Mouse (Mus musculus) liver (tissue): ENCODE measurements at regions not wholly inside any gene's neighbourhood (a gene's known extent, or its start where the extent isn't known, plus 50 kb on each side); places are given as distances from the start of the nearest gene placed in this dataset.
A peak's percentile ranks its signal among the peaks of the same experiment; 100 is the strongest.
"Not testable (repeated sequence)": the region's sequence is repeated elsewhere in the genome, so short reads cannot be mapped to it uniquely, and the experiment has no call there.

Experiments
- DNase-seq: peaks from one replicate; pipeline ENCODE4 v3.0.0-alpha.2; 2020; ENCODE audit warnings: mixed read lengths

DNA sequence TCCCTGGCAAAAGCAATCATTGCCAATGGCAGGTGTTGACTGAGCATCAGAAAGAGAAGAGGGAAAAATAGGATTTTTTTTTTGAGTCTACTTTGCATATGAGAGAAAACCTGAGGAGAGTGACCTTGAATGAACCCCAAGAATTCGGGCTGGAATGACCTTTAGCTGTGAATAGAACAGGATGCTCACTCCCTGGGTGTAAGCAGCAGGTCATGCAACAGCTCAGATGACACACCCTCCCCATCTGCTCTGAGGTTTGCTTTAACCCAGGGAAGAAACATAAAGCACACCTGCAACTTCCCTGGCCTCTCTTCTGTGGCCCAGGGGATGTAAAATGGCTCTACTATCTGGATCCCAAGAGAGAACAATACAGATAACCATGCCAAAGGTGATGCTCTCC lies 307.9 kb downstream of the Abcc12 start:
- no peak for DNase-seq

DNA sequence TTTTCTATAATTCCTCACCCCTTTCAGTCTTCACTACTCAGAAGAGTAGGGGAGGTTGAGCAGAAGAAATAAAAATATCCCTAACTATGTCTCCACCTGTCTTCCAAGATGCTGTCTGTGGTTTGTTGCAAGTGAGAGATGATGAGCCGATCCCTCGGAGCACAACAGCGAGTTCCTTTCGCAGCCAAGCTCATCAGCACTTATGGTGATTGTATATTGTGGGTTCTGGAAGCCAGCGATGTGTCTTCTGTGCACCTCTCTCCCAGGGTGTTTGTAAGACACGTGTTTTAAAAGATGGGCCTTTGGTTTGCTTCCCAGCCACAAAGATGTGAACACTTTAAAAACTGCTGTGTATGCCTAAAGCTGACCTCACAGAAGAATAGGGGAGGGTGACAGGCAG lies 309.0 kb downstream of the Abcc12 start:
- DNase-seq, result no peak

DNA sequence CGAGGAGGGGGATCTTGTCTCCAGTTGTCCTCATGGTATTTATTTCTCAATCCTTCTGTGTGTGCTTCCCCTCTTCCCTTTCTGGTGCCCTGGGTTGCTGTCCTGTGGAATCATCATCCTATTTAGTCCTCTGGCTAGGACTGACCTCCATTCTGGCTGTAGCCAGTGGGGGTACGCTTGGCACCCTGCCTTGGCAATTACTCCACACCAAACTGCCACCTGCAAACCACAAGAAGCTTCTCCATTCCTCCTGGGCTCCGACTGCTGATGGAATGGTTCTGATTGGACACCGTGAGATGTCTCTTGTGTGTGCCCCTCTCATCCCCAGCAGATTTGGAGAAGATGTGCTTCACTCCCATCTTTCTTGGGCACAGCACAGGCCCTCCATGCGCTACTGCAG lies 322.5 kb downstream of the Abcc12 start:
- no peak for DNase-seq

GRCm38 (mm10) chr8:86255431-86255830 lies 325.1 kb downstream of the Abcc12 start:
- DNase-seq, result no peak

DNA sequence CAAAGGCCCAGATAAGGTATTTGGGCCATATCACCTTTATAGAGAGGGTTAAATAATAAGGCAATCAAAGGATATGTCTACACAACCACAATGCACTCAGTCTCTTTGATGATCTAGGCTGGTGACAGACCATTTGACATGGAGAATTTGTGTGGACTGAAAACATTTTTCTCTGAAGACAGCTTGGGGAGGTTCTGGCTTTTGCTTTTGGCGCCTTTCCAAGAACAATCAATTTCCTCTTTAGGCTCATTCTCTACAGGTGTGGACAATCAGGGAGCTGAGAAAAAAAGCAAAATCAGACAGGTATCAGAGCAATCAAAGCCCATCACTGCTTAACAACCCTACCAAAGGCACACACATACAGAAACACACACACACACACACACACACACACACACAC lies 325.8 kb downstream of the Abcc12 start:
- DNase-seq, result no peak

DNA sequence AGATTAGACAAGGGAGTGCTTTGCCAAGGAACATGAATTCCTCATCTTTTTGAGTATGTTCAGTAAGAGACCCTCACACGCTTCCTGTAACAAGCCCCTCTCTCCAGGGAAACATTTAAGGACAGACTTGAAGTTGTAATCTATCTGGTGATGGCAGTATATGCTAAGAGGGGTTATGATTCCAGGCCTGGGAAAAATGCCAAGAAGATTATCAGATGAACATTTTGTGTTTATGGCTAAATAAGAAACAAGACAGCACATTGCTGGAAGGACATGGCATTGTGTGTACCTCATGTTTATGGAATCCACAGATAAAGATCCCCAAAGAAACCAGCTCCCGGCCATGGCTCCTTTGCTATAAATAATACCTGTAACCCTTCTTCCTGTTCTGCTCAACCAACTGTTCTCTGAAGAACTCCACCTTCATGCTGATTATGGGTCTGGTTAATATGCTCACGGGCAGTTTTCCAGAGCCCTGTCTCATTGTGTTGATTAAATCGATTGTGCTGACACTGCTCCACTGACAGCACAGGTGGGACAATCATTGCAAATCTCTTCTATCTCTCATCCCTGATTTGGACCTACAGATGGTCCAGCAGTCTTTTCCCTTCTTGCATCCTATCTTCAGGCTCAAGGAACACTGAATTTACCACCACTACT lies 327.7 kb downstream of the Abcc12 start:
- no peak for DNase-seq

- DNase-seq, result no peak
Observed at GRCm38 (mm10) chr8:86234696-86235095, 345.8 kb downstream of the Abcc12 start.

DNA sequence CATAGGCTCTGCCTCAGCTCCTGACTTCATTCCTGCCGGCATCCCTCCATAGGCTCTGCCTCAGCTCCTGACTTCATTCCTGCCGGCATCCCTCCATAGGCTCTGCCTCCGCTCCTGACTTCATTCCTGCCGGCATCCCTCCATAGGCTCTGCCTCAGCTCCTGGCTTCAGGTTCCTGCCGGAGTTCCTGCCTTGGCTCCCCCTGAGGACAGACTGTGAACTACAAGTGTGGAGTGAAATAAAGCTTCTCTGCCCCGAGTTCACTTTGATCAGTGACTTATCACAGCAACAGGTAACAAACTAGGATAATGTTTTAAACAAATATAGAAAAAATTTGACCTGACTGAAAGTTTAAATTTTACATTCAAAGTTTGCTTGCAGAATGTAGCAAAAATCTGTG lies 348.5 kb downstream of the Abcc12 start:
- not testable (repeated sequence) for DNase-seq

- no peak for DNase-seq
Observed at GRCm38 (mm10) chr8:86224851-86225250, 355.6 kb downstream of the Abcc12 start.

- no peak for DNase-seq
Observed at GRCm38 (mm10) chr8:86222715-86223114, 357.8 kb downstream of the Abcc12 start.

DNA sequence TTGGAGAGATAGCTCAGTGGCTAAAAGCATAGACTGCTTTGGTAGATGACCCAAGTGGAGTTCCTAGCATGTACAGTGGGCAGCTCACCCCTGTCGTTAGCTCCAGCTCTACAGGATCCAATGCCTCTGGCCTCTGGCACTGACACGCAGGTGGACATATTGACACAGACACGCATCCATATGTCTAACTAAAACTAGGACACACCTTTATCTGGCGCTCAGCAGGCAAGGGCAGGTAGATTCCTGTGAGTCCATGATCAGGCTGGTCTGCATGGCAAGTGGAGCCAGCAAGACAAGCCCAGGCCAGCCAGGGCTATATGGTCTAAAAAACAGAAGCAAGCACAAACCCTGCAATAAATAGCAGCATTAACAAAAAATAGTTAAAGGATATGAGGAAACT lies 358.3 kb downstream of the Abcc12 start:
- no peak for DNase-seq

DNA sequence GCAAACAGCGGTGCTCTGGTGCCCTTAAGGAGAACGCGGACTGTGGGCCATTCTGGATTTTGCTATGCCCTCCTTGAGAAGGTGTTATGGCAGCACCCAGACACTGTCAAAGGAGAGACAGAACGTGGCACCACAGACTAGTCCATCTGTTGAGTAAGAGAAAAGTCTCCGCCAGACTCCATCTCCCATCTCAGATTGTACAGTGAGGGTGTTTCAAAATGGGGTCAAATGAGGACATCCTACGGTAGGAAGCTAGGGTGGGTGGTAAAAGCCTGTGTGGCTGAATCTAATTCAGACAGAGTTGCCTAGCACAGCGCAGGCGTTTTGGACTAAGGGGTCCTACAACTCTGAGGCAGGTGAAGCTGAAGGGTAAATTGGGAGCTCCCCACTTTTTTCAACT lies 366.1 kb downstream of the Abcc12 start:
- no peak for DNase-seq

DNA sequence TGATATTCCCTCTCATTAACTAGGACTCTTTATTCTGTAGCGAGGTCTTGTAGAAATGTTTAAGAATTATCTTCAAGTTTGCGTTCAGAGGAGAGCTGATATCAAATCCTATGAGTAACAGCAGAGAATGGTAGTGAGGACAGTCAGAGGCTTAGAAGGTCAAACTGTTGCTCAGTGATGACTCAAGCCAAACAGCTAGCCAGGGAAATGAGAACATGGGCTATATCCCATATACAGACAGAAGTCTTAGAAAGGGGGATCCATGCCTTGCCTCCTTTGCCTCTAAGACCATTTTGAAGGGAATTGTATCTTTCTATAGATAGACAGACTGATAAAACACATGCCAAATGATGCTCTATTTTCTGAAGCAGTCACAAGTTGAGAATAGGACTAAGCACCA lies 368.0 kb downstream of the Abcc12 start:
- no peak for DNase-seq

DNA sequence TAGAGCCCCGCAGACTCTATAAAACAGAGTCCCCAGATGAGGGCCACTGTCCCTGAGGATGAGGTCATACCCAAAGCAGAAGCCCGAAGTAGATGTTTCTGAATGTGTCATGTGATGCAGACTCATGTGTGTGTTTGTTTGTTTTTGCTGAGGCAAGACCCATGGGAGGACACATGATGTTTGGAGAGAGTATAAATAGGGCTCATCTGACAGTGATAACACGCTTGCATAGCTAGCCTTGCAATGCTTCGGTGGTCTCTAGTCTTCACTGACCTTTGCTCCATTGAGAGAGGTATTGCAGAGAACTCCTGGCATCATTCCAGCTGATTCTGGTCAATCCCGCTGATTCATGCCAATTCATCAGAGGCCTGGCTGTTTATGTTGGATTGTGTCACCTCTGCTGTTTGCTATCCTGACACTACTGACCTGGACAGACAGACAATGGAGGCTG lies 368.1 kb downstream of the Phkb start:
- DNase-seq, result no peak

GRCm38 (mm10) chr8:86204421-86205229 lies 363.9 kb downstream of the Phkb start:
- no peak for DNase-seq

DNA sequence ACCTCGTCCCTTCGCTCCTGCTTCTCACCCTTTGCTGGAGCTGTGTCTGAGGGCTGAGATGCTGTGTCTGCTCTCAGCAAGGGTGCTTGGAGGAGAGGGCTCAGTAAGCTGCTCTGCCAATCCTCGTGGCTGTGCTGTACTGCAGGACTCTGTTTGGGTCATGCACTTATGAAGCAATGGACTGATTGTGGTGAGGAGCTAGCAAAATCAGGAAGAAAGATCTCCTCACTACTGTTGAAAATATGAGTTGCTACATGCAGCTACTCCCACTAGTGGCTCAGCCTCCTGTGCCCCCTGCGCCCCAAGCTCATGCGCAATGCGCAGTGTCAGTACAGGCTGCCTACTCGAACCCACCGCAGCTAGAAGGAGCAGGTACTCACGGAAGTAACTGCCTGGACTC lies 362.3 kb downstream of the Phkb start:
- DNase-seq, result peak; percentile 5

- DNase-seq, result no peak
Observed at GRCm38 (mm10) chr8:86201830-86202229, 361.1 kb downstream of the Phkb start.

DNA sequence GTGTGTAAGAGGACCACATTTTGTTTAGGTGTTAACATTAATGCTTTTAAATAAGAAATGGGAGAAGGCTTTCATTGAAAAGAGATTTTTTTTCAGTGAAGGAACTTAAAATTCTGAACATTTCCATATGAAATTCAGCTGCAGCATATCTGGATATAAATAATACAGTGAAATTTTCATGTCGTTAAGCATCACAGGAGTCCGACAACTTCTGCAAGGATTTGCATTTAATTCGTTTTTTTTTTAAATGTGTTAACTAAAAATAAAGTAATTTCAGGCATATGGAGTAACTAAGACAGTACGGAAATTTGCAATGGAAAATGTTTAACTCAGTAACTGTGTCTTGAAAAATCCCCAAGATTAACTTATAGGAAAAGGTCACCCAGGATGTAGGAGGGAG lies 351.5 kb downstream of the Phkb start:
- DNase-seq, result no peak

GRCm38 (mm10) chr8:86184671-86185070 lies 343.9 kb downstream of the Phkb start:
- DNase-seq, result no peak

GRCm38 (mm10) chr8:86180793-86181192 lies 340.0 kb downstream of the Phkb start:
- no peak for DNase-seq

DNA sequence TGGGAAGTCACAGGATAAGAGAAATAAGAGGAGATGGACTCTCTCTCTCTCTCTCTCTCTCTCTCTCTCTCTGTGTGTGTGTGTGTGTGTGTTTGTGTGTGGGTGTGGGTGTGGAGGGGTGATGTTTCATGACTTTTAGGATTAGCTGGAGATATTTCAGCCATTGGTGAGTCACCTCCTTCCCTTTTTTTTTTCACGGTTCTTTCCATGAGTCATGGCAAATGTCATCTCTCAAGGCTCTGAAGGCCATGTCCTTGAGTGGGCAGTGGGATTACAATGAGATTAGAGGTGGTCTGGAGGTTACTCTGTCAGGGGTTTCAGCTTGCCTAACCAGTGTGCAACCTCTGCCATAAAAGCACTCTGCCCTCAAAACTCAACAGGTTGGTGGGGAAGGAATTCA lies 329.3 kb downstream of the Phkb start:
- no peak for DNase-seq

GRCm38 (mm10) chr8:86164818-86165217 lies 324.1 kb downstream of the Phkb start:
- no peak for DNase-seq

DNA sequence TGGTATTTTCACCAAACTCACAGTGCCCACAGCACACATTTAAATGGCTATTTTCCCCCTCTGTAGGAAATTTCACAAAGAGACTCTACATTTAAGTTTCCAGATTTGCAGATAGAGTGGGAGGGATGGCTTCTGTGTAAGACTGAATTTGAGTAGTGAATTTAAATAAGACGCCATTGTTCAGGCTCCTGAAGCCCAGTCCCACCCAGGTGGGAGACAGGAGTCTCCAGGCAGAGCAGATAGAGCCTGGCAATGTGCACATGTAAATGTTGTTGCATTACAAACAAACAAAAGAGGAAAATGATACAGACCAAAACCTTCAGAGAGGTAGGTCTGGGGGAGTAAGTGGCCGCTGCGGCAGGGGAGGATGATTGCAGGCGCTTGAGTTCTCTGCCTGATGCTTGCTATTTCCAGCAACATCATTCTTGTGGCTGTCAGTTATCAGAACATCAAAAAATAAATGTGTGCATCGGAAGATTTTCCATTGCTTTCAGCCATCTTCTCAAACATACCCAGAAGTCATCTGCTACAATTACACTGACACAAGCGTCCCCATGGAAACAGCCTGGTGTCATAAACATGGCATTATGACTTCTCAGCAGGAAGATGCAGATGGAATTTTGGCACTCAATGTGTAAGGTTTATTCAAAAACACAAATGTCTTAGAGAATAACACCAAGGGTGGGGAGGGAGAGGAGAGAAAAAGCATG lies 318.5 kb downstream of the Phkb start:
- DNase-seq, result no peak

- DNase-seq, result no peak
Observed at GRCm38 (mm10) chr8:86147586-86147985, 306.8 kb downstream of the Phkb start.
